Mouse (Mus musculus) cortical plate, adult 2 months (tissue): ENCODE results near the gene Dgkz. TPM values are rescaled to one million over a fixed set of nuclear protein-coding genes. Genes with fewer than 3 reads are reported as not detected.

Experiments used
- H3K27ac ChIP-seq: fragments of 200-500 bp; 2 replicates; pipeline ENCODE4 v1.5.1; 2012; ENCODE audit warnings: low read length, control low read depth, inconsistent platforms; ENCODE audit not compliant: insufficient read depth
- H3K4me1 ChIP-seq: fragments of 200-500 bp; 2 replicates; pipeline ENCODE4 v1.6.1; 2011; ENCODE audit warnings: low read length; ENCODE audit not compliant: control insufficient read depth, insufficient read depth
- H3K4me3 ChIP-seq: fragments of 200-500 bp; 2 replicates; pipeline ENCODE4 v1.5.1; 2011; ENCODE audit warnings: mild to moderate bottlenecking, low read length, control low read depth; ENCODE audit not compliant: insufficient read depth
- CTCF ChIP-seq: fragments of 200-500 bp; IDR thresholded peaks from 2 replicates; pipeline ENCODE4 v1.5.1; 2011; ENCODE audit warnings: mild to moderate bottlenecking, control low read depth, low read length; ENCODE audit not compliant: insufficient read depth; ENCODE audit errors: extremely low read depth
- POLR2A ChIP-seq: fragments of 200-500 bp; IDR thresholded peaks from 2 replicates; pipeline ENCODE4 v1.6.1; 2011; ENCODE audit warnings: mild to moderate bottlenecking, low read length, control low read depth; ENCODE audit not compliant: insufficient read depth; ENCODE audit errors: extremely low read depth
- polyA plus RNA-seq: library from polyadenylated mRNA; depleted of rRNA; stranded (reverse); fragments of >200 nt; gene quantifications from 2 replicates; pipeline ENCODE4 v1.2.3, GENCODE M21; 2012

The Dgkz gene
- polyA plus RNA-seq, 1 experiment, result 550 TPM

- peak overlapping the region; percentile 65 for H3K4me3 ChIP-seq
- peaks cover 8% of the 10 kb centered on the region for H3K4me1 ChIP-seq
- H3K27ac ChIP-seq, result peak overlapping the region; percentile 93
- no peak for TF ChIP-seq CTCF
- no peak for TF ChIP-seq POLR2A
Measured at GRCm38 (mm10) chr2:91962864-91963401, 12.7 kb downstream of the Dgkz start.

GRCm38 (mm10) chr2:91961901-91962761 lies 13.5 kb downstream of the Dgkz start:
- Histone ChIP-seq H3K4me3 (peak overlapping the region; percentile 65), H3K4me1 (peaks cover 11% of the 10 kb centered on the region), H3K27ac (peak overlapping the region; percentile 93)
- TF ChIP-seq POLR2A (no peak), CTCF (no peak)

DNA sequence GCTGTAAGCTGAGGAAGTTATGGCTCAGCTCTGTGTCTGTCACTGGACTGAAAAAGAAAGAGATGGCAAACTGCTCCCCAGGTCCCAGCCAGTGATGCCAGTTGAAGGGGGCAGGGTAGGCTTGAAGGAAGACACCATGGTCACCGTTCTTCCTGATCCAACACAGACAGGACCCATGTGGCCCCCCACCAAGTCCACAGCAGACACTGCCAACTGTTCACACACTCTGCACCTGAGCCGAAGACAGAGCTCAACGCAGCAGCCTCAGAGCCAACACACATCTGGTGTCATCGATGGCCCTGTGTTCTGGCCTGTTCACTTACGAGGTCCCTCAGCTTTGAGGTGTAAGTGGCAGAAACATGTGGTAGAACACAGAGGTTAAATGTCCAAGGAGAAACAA lies 15.2 kb downstream of the Dgkz start:
- peak overlapping the region; percentile 22 for H3K4me3 ChIP-seq

DNA sequence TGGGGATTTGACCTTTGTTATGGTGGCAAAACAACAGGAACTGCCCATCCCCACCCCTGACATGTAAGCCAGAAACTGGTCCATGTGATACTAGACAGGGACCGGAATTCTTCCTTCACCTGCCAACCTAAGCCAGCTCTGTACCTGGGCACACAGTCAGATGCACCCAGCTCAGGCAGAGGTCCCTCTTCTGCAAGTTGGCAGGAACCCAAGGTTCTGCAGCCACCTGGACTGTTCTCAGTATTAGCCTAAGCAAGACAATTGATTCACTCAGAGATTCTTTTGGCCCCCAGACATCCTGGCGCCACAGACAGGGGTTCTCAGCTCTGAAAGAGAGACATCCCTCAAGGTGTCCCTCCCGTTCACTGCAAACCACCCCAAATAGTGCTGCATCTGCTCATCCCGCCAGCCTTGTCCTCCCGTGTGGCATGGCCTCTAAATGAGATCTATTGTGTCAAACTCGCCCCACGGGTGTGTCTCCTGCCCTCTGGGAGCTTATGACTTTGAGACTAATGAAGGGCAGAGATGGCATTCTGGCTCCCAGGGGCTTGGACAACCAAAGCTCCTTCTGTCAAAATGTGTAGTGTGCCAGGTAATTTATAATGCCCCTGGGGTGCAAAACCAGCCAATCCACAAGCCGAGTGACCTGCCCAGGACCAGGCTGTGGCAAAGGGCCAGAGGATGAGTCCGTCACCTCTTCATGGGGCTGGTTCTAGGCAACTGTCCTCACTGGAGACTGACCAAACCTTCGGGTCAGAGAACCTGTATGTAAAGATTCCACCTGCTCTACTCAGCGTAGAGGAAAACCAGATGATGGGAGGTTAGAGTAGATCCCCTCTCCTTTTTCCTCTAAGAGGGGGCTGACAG lies 15.9 kb downstream of the Dgkz start:
- Histone ChIP-seq H3K4me3 (peak overlapping the region; percentile 22; the same call in 1 of the 2 replicates), H3K4me1 (peaks cover 16% of the 10 kb centered on the region), H3K27ac (peak overlapping the region; percentile 83)
- TF ChIP-seq CTCF (no peak), POLR2A (no peak)

More for the DNA sequence above, 15.2 kb downstream of the Dgkz start:
- H3K27ac ChIP-seq, result peak overlapping the region; percentile 83; the same call in 1 of the 2 replicates
- TF ChIP-seq CTCF (no peak), POLR2A (no peak)
- peaks cover 13% of the 10 kb centered on the region for H3K4me1 ChIP-seq

DNA sequence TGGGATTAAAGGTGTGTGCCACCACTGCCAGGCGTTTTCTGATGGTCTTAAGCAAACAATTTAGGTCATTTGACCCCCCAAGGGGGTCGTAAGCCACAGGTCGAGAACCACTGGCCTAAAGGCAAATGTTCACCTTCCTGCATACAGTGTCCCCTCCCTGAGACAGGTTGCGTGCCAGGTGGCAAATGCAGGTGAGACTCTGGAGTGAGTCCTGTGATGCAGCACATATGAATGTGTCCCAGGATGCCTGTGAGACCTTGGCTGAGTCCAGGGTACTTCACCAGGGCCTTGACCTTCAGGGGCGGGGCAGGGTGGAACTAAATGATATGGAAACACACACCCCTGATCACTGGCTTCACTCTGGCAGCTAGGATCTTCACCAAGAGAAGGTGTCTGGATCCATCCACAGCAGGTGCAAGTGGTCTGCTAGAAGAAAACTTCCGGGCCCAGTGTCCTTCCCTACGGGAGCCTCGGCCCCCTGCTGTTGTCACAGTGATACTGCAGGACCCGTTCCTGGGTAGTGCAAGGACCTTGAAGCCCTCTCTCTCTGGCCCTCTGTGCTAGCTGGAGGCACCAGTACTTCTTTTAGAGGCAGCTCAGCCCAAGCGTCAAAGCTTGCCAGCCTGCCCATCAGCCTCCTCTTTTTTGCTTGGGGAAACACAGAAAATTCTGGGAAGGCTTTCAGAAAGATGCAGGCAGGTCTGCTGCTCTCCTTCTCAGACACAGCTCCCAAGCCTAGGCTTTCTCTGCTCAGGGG lies 16.8 kb downstream of the Dgkz start:
- H3K27ac ChIP-seq, result peak overlapping the region; percentile 83
- H3K4me1 ChIP-seq, result peaks cover 18% of the 10 kb centered on the region
- TF ChIP-seq POLR2A (peak; percentile 38; the same call in 1 of the 2 replicates), CTCF (peak; percentile 61)
- peak overlapping the region; percentile 3; the same call in 1 of the 2 replicates for H3K4me3 ChIP-seq

GRCm38 (mm10) chr2:91958049-91958448 lies 17.6 kb downstream of the Dgkz start:
- TF ChIP-seq POLR2A (no peak), CTCF (no peak)
- no peak overlapping the region for H3K4me3 ChIP-seq
- H3K27ac ChIP-seq, result peak overlapping the region; percentile 31
- H3K4me1 ChIP-seq, result peaks cover 22% of the 10 kb centered on the region

- TF ChIP-seq CTCF (no peak), POLR2A (no peak)
- Histone ChIP-seq H3K27ac (no peak overlapping the region), H3K4me1 (peaks cover 22% of the 10 kb centered on the region), H3K4me3 (no peak overlapping the region)
Measured at GRCm38 (mm10) chr2:91957096-91957495, 18.6 kb downstream of the Dgkz start.

GRCm38 (mm10) chr2:91955875-91956274 lies 19.8 kb downstream of the Dgkz start:
- TF ChIP-seq POLR2A, result no peak
- no peak for TF ChIP-seq CTCF
- Histone ChIP-seq H3K4me3 (no peak overlapping the region), H3K27ac (no peak overlapping the region), H3K4me1 (peaks cover 22% of the 10 kb centered on the region)
